Mouse (Mus musculus) stomach, embryonic 15.5 days (tissue): ENCODE data around the gene Gm5416. TPM values are rescaled to one million over a fixed set of nuclear protein-coding genes. Genes with fewer than 3 reads are reported as not detected.
"Not testable (repeated sequence)": the region's sequence is repeated elsewhere in the genome, so short reads cannot be mapped to it uniquely, and the experiment has no call there.

Experiments
- ATAC-seq: fragments of 200-750 bp; cut with Nextera tagmentation; 2 replicates; pipeline ENCODE4 v1.8.0; 2017; ENCODE audit warnings: low read depth, moderate number of reproducible peaks, moderate TSS enrichment; ENCODE audit not compliant: insufficient read depth, low FRiP score
- H3K27ac ChIP-seq: fragments of 300-500 bp; sonication (generic); 2 replicates; pipeline ENCODE4 v1.5.1; 2015; ENCODE audit warnings: mild to moderate bottlenecking, inconsistent platforms
- H3K27me3 ChIP-seq: fragments of 300-500 bp; sonication (generic); replicated peaks from 2 replicates; pipeline ENCODE4 v1.6.1; 2015; ENCODE audit warnings: inconsistent platforms
- H3K36me3 ChIP-seq: fragments of 300-500 bp; sonication (generic); 2 replicates; pipeline ENCODE4 v1.6.1; 2015; ENCODE audit warnings: inconsistent platforms
- H3K4me1 ChIP-seq: fragments of 300-500 bp; sonication (generic); 2 replicates; pipeline ENCODE4 v1.6.1; 2015; ENCODE audit warnings: inconsistent platforms
- H3K4me2 ChIP-seq: fragments of 300-500 bp; sonication (generic); 2 replicates; pipeline ENCODE4 v1.6.1; 2015; ENCODE audit warnings: mild to moderate bottlenecking, inconsistent platforms
- H3K4me3 ChIP-seq: fragments of 300-500 bp; sonication (generic); replicated peaks from 2 replicates; pipeline ENCODE4 v1.5.1; 2015; ENCODE audit warnings: inconsistent platforms
- H3K9ac ChIP-seq: fragments of 300-500 bp; sonication (generic); 2 replicates; pipeline ENCODE4 v1.6.1; 2015; ENCODE audit warnings: inconsistent platforms
- H3K9me3 ChIP-seq: fragments of 300-500 bp; sonication (generic); 2 replicates; pipeline ENCODE4 v1.6.1; 2016; ENCODE audit warnings: inconsistent platforms
- WGBS: fragments of 180-500 bp; shearing (Covaris S2); methylation state at CpG from one replicate; pipeline ENCODE4 v1.1.7; 2015; 5-methylcytosine and 5-hydroxymethylcytosine counted together
- polyA plus RNA-seq: library from polyadenylated mRNA; unstranded; fragments of >200 nt; fragmentation: Nextera tagmentation; extraction: Ambion mirVana; gene quantifications from 2 replicates; pipeline ENCODE4 v1.2.1, GENCODE M21; 2015

Gene Gm5416
- polyA plus RNA-seq: 2.4 and 2.6 TPM in 2 replicates

- no peak for ATAC-seq
- H3K9me3 ChIP-seq: no peaks in the 10 kb centered on the region
- H3K4me1 ChIP-seq: no peaks in the 10 kb centered on the region
- no peak within 1 kb of the TSS for H3K9ac ChIP-seq
- H3K36me3 ChIP-seq: no peaks in the 10 kb centered on the region
- WGBS: 88% methylated on average over 2 of the region's 2 CpGs
- no peaks in the 10 kb centered on the region for H3K27me3 ChIP-seq
- H3K4me2 ChIP-seq: no peak within 1 kb of the TSS
- H3K27ac ChIP-seq: no peak within 1 kb of the TSS
- H3K4me3 ChIP-seq: no peak within 1 kb of the TSS
Measured at GRCm38 (mm10) chr16:36209967-36210453, at the start of gene Gm5416. TSS of gene Gm5416 (plus strand) at chr16:36210403.

- H3K9me3 ChIP-seq, H3K27me3 ChIP-seq, H3K9ac ChIP-seq, H3K36me3 ChIP-seq, H3K4me2 ChIP-seq, H3K4me1 ChIP-seq, H3K27ac ChIP-seq, ATAC-seq, H3K4me3 ChIP-seq: not testable (repeated sequence)
- 86% methylated on average over 9 of the region's 10 CpGs for WGBS
Measured at GRCm38 (mm10) chr16:36167841-36168240, 42.4 kb upstream of the Gm5416 start.

GRCm38 (mm10) chr16:36176108-36176507 lies 34.1 kb upstream of the Gm5416 start:
- H3K4me1 ChIP-seq: no peaks in the 10 kb centered on the region
- no peak overlapping the region for H3K27ac ChIP-seq
- H3K36me3 ChIP-seq: no peaks in the 10 kb centered on the region
- ATAC-seq: no peak
- no peak overlapping the region for H3K4me3 ChIP-seq
- no peak overlapping the region for H3K4me2 ChIP-seq
- H3K9ac ChIP-seq: no peak overlapping the region
- H3K9me3 ChIP-seq: no peaks in the 10 kb centered on the region
- no peaks in the 10 kb centered on the region for H3K27me3 ChIP-seq

GRCm38 (mm10) chr16:36179910-36180309 lies 30.3 kb upstream of the Gm5416 start:
- H3K4me3 ChIP-seq: no peak overlapping the region
- no peaks in the 10 kb centered on the region for H3K9me3 ChIP-seq
- no peaks in the 10 kb centered on the region for H3K4me1 ChIP-seq
- H3K9ac ChIP-seq: no peak overlapping the region
- H3K27ac ChIP-seq: no peak overlapping the region
- ATAC-seq: no peak
- H3K36me3 ChIP-seq: no peaks in the 10 kb centered on the region
- 76% methylated on average over 2 of the region's 2 CpGs for WGBS
- H3K27me3 ChIP-seq: no peaks in the 10 kb centered on the region
- H3K4me2 ChIP-seq: no peak overlapping the region

GRCm38 (mm10) chr16:36183912-36184311 lies 26.3 kb upstream of the Gm5416 start, which contains the start of gene Gm5483:
TSS of gene Gm5483 (plus strand) at chr16:36184212.
- not testable (repeated sequence) for ATAC-seq, H3K36me3 ChIP-seq, H3K9ac ChIP-seq, H3K9me3 ChIP-seq, H3K27ac ChIP-seq, H3K4me3 ChIP-seq, H3K27me3 ChIP-seq, H3K4me2 ChIP-seq, H3K4me1 ChIP-seq
- 79% methylated on average over 4 of the region's 4 CpGs for WGBS

GRCm38 (mm10) chr16:36199226-36199625 lies 11.0 kb upstream of the Gm5416 start:
- H3K4me1 ChIP-seq: no peaks in the 10 kb centered on the region
- H3K4me2 ChIP-seq: no peak overlapping the region
- H3K9me3 ChIP-seq: no peaks in the 10 kb centered on the region
- 57% methylated on average over 19 of the region's 19 CpGs for WGBS
- H3K9ac ChIP-seq: no peak overlapping the region
- H3K27ac ChIP-seq: no peak overlapping the region
- no peaks in the 10 kb centered on the region for H3K27me3 ChIP-seq
- no peak overlapping the region for H3K4me3 ChIP-seq
- ATAC-seq: no peak
- H3K36me3 ChIP-seq: no peaks in the 10 kb centered on the region

- Histone ChIP-seq H3K36me3 (no peaks in the 10 kb centered on the region), H3K4me1 (no peaks in the 10 kb centered on the region), H3K27ac (no peak overlapping the region), H3K4me2 (no peak overlapping the region), H3K9me3 (no peaks in the 10 kb centered on the region), H3K4me3 (no peak overlapping the region), H3K27me3 (no peaks in the 10 kb centered on the region), H3K9ac (no peak overlapping the region)
- 66% methylated on average over 5 of the region's 5 CpGs for WGBS
- ATAC-seq: no peak
Measured at GRCm38 (mm10) chr16:36203846-36204245, 6.4 kb upstream of the Gm5416 start.

- H3K4me2 ChIP-seq, H3K27ac ChIP-seq, H3K4me1 ChIP-seq, ATAC-seq, H3K9me3 ChIP-seq, H3K9ac ChIP-seq, H3K27me3 ChIP-seq, H3K4me3 ChIP-seq, H3K36me3 ChIP-seq: not testable (repeated sequence)
- WGBS: 43% methylated on average over 2 of the region's 2 CpGs
Measured at GRCm38 (mm10) chr16:36205684-36206083, 4.5 kb upstream of the Gm5416 start.

GRCm38 (mm10) chr16:36221168-36221567 lies 11.0 kb downstream of the Gm5416 start, which contains the start of gene 2010005H15Rik:
TSS of gene 2010005H15Rik (plus strand) at chr16:36221468.
- 89% methylated on average over 7 of the region's 7 CpGs for WGBS

GRCm38 (mm10) chr16:36260585-36260984 lies 50.4 kb downstream of the Gm5416 start:
- H3K4me3 ChIP-seq, ATAC-seq, H3K9me3 ChIP-seq, H3K36me3 ChIP-seq, H3K4me1 ChIP-seq, H3K27me3 ChIP-seq, H3K4me2 ChIP-seq, H3K27ac ChIP-seq, H3K9ac ChIP-seq: not testable (repeated sequence)

More at GRCm38 (mm10) chr16:36221168-36221567, 11.0 kb downstream of the Gm5416 start, which contains the start of gene 2010005H15Rik:
- H3K36me3 ChIP-seq, H3K27me3 ChIP-seq, H3K9me3 ChIP-seq, H3K4me3 ChIP-seq, H3K27ac ChIP-seq, H3K4me1 ChIP-seq, H3K9ac ChIP-seq, ATAC-seq, H3K4me2 ChIP-seq: not testable (repeated sequence)

Other genes starting within 250 kb of the Gm5416 start
- 33.3 and 35.9 TPM in 2 replicates for gene Kpna1, start 231.7 kb upstream of the Gm5416 start, polyA plus RNA-seq
- gene Wdr5b, start 169.2 kb upstream of the Gm5416 start, polyA plus RNA-seq: 8.5 and 9.1 TPM in 2 replicates
- 415 and 423 TPM in 2 replicates for gene Fam162a, start 138.8 kb upstream of the Gm5416 start, polyA plus RNA-seq
- gene Ccdc58, start 138.7 kb upstream of the Gm5416 start, polyA plus RNA-seq: 99.7 and 101 TPM in 2 replicates
- gene Csta1, start 79.2 kb upstream of the Gm5416 start, polyA plus RNA-seq: 4.0 and 11.8 TPM in 2 replicates
- 13.8 and 17.6 TPM in 2 replicates for gene Stfa2l1, start 53.6 kb upstream of the Gm5416 start, polyA plus RNA-seq
- gene Gm5483, start 26.2 kb upstream of the Gm5416 start, polyA plus RNA-seq: 38.5 and 45.8 TPM in 2 replicates
- 4.8 and 11.6 TPM in 2 replicates for gene 2010005H15Rik, start 11.1 kb downstream of the Gm5416 start, polyA plus RNA-seq
- gene Stfa1, start 66.5 kb downstream of the Gm5416 start, polyA plus RNA-seq: 65.4 and 81.5 TPM in 2 replicates
- gene BC117090, start 123.9 kb downstream of the Gm5416 start, polyA plus RNA-seq: 0.78 and 0.81 TPM in 2 replicates
- 56.2 and 74.4 TPM in 2 replicates for gene BC100530, start 157.3 kb downstream of the Gm5416 start, polyA plus RNA-seq
- gene Stfa2, start 198.1 kb downstream of the Gm5416 start, polyA plus RNA-seq: 9.3 and 13.6 TPM in 2 replicates
- 17.2 and 23.5 TPM in 2 replicates for gene Stfa3, start 245.0 kb downstream of the Gm5416 start, polyA plus RNA-seq